Comparison of ENCODE assay signal across 8 mouse cellular contexts in genomic region chr14:54641305-54641969, GRCm38 (mm10). TPM values are rescaled to one million over a fixed set of nuclear protein-coding genes. Genes with fewer than 3 reads are reported as not detected.
A peak's percentile ranks its signal among the peaks of the same experiment; 100 is the strongest.
DNase-seq lines count a peak whose midpoint lies in the region; ATAC-seq and TF ChIP-seq lines count a peak whose summit lies in the region.

Cdh24 (minus strand) TSS chr14:54641364.

- H3K4me3 ChIP-seq in embryonic facial prominence, embryonic 13.5 days: peak within 1 kb of the TSS; percentile 75
- H3K4me3 ChIP-seq in heart, adult 2 months: peak within 1 kb of the TSS; percentile 74
- peak within 1 kb of the TSS; percentile 67 for H3K4me3 ChIP-seq in kidney, adult 2 months (ENCODE audit: insufficient read depth, low read depth, low read length)
- H3K4me3 ChIP-seq in limb, embryonic 11.5 days (ENCODE audit: low read depth, low read length): peak within 1 kb of the TSS; percentile 82
- H3K4me3 ChIP-seq in midbrain, embryonic 13.5 days (replicated peaks): peak within 1 kb of the TSS; percentile 79
- peak within 1 kb of the TSS; percentile 82 for H3K4me3 ChIP-seq in small intestine, adult 2 months (ENCODE audit: low read depth, low read length)

- H3K27ac ChIP-seq in embryonic facial prominence, embryonic 13.5 days: peak within 1 kb of the TSS; percentile 78
- H3K27ac ChIP-seq in heart, adult 2 months: peak within 1 kb of the TSS; percentile 40; the same call in 1 of the 2 replicates
- no peak within 1 kb of the TSS for H3K27ac ChIP-seq in kidney, adult 2 months (ENCODE audit: insufficient read depth, low read depth, low read length)
- peak within 1 kb of the TSS; percentile 73 for H3K27ac ChIP-seq in limb, embryonic 11.5 days (replicated peaks; ENCODE audit: low read depth, low read length)
- H3K27ac ChIP-seq in midbrain, embryonic 13.5 days: peak within 1 kb of the TSS; percentile 91
- H3K27ac ChIP-seq in small intestine, adult 2 months (ENCODE audit: insufficient read depth, low read depth, low read length): no peak within 1 kb of the TSS

- intact Hi-C loops in heart, adult 2 months (cut with DNase I): loop anchor here (5.0 kb wide), 1 partner anchor 114 kb away; no protein-coding TSS in a partner anchor

- H3K4me1 ChIP-seq in embryonic facial prominence, embryonic 13.5 days: peaks cover 16% of the 10 kb centered on the region
- no peaks in the 10 kb centered on the region for H3K4me1 ChIP-seq in heart, adult 2 months (ENCODE audit: control insufficient read depth, insufficient read depth, low read length)
- no peaks in the 10 kb centered on the region for H3K4me1 ChIP-seq in kidney, adult 2 months (ENCODE audit: control insufficient read depth, insufficient read depth, low read length)
- peaks cover 14% of the 10 kb centered on the region for H3K4me1 ChIP-seq in limb, embryonic 11.5 days (ENCODE audit: control insufficient read depth, insufficient read depth, low read length)
- H3K4me1 ChIP-seq in midbrain, embryonic 13.5 days (replicated peaks): peaks cover 34% of the 10 kb centered on the region
- no peaks in the 10 kb centered on the region; the same call in 1 of the 2 replicates for H3K4me1 ChIP-seq in small intestine, adult 2 months (ENCODE audit: control insufficient read depth, insufficient read depth, insufficient read length, low read length)

- peak within 1 kb of the TSS; percentile 90 for H3K9ac ChIP-seq in embryonic facial prominence, embryonic 13.5 days
- H3K9ac ChIP-seq in heart, adult 2 months (ENCODE audit: low read depth, low read length): peak within 1 kb of the TSS; percentile 79
- peak within 1 kb of the TSS; percentile 94 for H3K9ac ChIP-seq in limb, embryonic 11.5 days (ENCODE audit: low read length)
- H3K9ac ChIP-seq in midbrain, embryonic 13.5 days (replicated peaks): peak within 1 kb of the TSS; percentile 99

- H3K36me3 ChIP-seq in embryonic facial prominence, embryonic 13.5 days: peaks cover 72% of the 10 kb centered on the region
- H3K36me3 ChIP-seq in heart, adult 2 months (ENCODE audit: control insufficient read depth, insufficient read depth, low read length): no peaks in the 10 kb centered on the region
- H3K36me3 ChIP-seq in kidney, adult 2 months (ENCODE audit: control insufficient read depth, insufficient read depth, low read length): peaks cover 10% of the 10 kb centered on the region
- H3K36me3 ChIP-seq in limb, embryonic 11.5 days (ENCODE audit: control insufficient read depth, insufficient read depth, low read length): peaks cover 36% of the 10 kb centered on the region
- H3K36me3 ChIP-seq in midbrain, embryonic 13.5 days: peaks cover 69% of the 10 kb centered on the region
- peaks cover 43% of the 10 kb centered on the region for H3K36me3 ChIP-seq in small intestine, adult 2 months (ENCODE audit: control insufficient read depth, insufficient read depth, low read length)

- TF ChIP-seq EP300 in heart, adult 2 months (IDR thresholded peaks at IDR 0.05; ENCODE audit: insufficient read depth, low read depth, low read length): peak; percentile 68; the same call in 1 of the 2 replicates

- TF ChIP-seq POLR2A in heart, adult 2 months (IDR thresholded peaks at IDR 0.05; ENCODE audit: insufficient read depth, low read depth, low read length): 0 out of 2 replicates have a peak, but pooled peaks have one; percentile 15
- TF ChIP-seq POLR2A in kidney, adult 2 months (IDR thresholded peaks at IDR 0.05; ENCODE audit: low read depth, low read length): no peak
- TF ChIP-seq POLR2A in small intestine, adult 2 months (IDR thresholded peaks at IDR 0.05; ENCODE audit: low read depth, low read length): peak; percentile 36; the same call in 1 of the 2 replicates

- H3K4me2 ChIP-seq in embryonic facial prominence, embryonic 13.5 days: peak within 1 kb of the TSS; percentile 73
- H3K4me2 ChIP-seq in limb, embryonic 11.5 days (ENCODE audit: low read depth, severe bottlenecking): peak within 1 kb of the TSS; percentile 89
- H3K4me2 ChIP-seq in midbrain, embryonic 13.5 days (replicated peaks): peak within 1 kb of the TSS; percentile 85

- peak; percentile 84 for DNase-seq in 416B (ENCODE audit: low read depth)
- DNase-seq in adrenal gland, postnatal 4 days (ENCODE audit: low spot score in 2 of 2): peak; percentile 70 to 80
- DNase-seq in heart, adult 2 months: peak; percentile 90 to 91
- peak; percentile 93 for DNase-seq in kidney, adult 2 months
- peak; percentile 97 for DNase-seq in limb, embryonic 11.5 days (ENCODE audit: low spot score)

- TF ChIP-seq CTCF in heart, adult 2 months (IDR thresholded peaks at IDR 0.05): peak; percentile 94
- TF ChIP-seq CTCF in kidney, adult 2 months (conservative IDR thresholded peaks at IDR 0.05; ENCODE audit: insufficient read depth, insufficient read length, low read depth, low read length): peak; percentile 74
- TF ChIP-seq CTCF in small intestine, adult 2 months (IDR thresholded peaks at IDR 0.05; ENCODE audit: extremely low read depth, insufficient read length, insufficient replicate concordance, low read depth, low read length): peak; percentile 81; the same call in 1 of the 2 replicates

- H3K9me3 ChIP-seq in embryonic facial prominence, embryonic 13.5 days: no peaks in the 10 kb centered on the region
- H3K9me3 ChIP-seq in limb, embryonic 11.5 days (ENCODE audit: control insufficient read depth, low read length): no peaks in the 10 kb centered on the region
- no peaks in the 10 kb centered on the region for H3K9me3 ChIP-seq in midbrain, embryonic 13.5 days

- peak; percentile 89 for ATAC-seq in embryonic facial prominence, embryonic 13.5 days (ENCODE audit: insufficient number of reproducible peaks, insufficient read depth, low FRiP score, low TSS enrichment, low read depth)
- ATAC-seq in limb, embryonic 11.5 days (ENCODE audit: insufficient number of reproducible peaks, low FRiP score, low TSS enrichment, low read depth): peak; percentile 88
- peak; percentile 93 for ATAC-seq in midbrain, embryonic 13.5 days

- no peaks in the 10 kb centered on the region for H3K79me2 ChIP-seq in heart, adult 2 months (replicated peaks; ENCODE audit: control insufficient read depth, insufficient read depth, low read length)

- no peaks in the 10 kb centered on the region for H3K27me3 ChIP-seq in embryonic facial prominence, embryonic 13.5 days
- H3K27me3 ChIP-seq in heart, adult 2 months (ENCODE audit: control insufficient read depth, insufficient read depth, low read length): no peaks in the 10 kb centered on the region
- no peaks in the 10 kb centered on the region for H3K27me3 ChIP-seq in kidney, adult 2 months (replicated peaks; ENCODE audit: control insufficient read depth, insufficient read depth, low read length)
- H3K27me3 ChIP-seq in limb, embryonic 11.5 days (ENCODE audit: control insufficient read depth, insufficient read depth, low read length): no peaks in the 10 kb centered on the region
- H3K27me3 ChIP-seq in midbrain, embryonic 13.5 days: no peaks in the 10 kb centered on the region
- H3K27me3 ChIP-seq in small intestine, adult 2 months (ENCODE audit: control insufficient read depth, insufficient read depth, low read length): no peaks in the 10 kb centered on the region

- WGBS in embryonic facial prominence, embryonic 13.5 days: under 1% methylated on average over 51 of the region's 52 CpGs
- WGBS in heart, adult 2 months: under 1% methylated on average over 47 of the region's 52 CpGs
- under 1% methylated on average over 50 of the region's 52 CpGs for WGBS in kidney, adult 2 months
- under 1% methylated on average over 44 of the region's 52 CpGs for WGBS in limb, embryonic 11.5 days
- under 1% methylated on average over 41 of the region's 52 CpGs for WGBS in midbrain, embryonic 13.5 days
- under 1% methylated on average over 52 of the region's 52 CpGs for WGBS in small intestine, adult 2 months

RNA-seq across cellular contexts. Expression of gene Cdh24, which starts in this region (rescaled TPM):
- 1 to 10 TPM; 4.0 to 5.2 TPM for total RNA-seq in adrenal gland, postnatal 4 days (2021)
- polyA plus RNA-seq in embryonic facial prominence, embryonic 13.5 days (2015; fragmentation: Nextera tagmentation; extraction: Ambion mirVana): 6.8 and 7.9 TPM in 2 replicates
- total RNA-seq in heart, adult 2 months (2021): under 1 TPM; 0.18 to 0.31 TPM
- 1.00 and 1.1 TPM in 2 replicates for polyA plus RNA-seq in heart, adult 2 months (2012; rRNA removed)
- 1.2 and 1.5 TPM in 2 replicates for polyA plus RNA-seq in kidney, adult 2 months (2012; rRNA removed)
- polyA plus RNA-seq in limb, embryonic 11.5 days (2014; fragmentation: Nextera tagmentation; extraction: Ambion mirVana): 8.6 and 10.2 TPM in 2 replicates
- 9.5 and 12.3 TPM in 2 replicates for polyA plus RNA-seq in midbrain, embryonic 13.5 days (2015; fragmentation: Nextera tagmentation; extraction: Ambion mirVana)
- 3.1 and 4.6 TPM in 2 replicates for polyA plus RNA-seq in small intestine, adult 2 months (2012; rRNA removed)

Comparison
In these comparisons a context has a peak if more than half of its experiments do, and no peak if none do; other contexts are left out.
1. H3K27ac ChIP-seq: peak in embryonic facial prominence, embryonic 13.5 days (single experiment), heart, adult 2 months (single experiment), limb, embryonic 11.5 days (single experiment) and midbrain, embryonic 13.5 days (single experiment); none in kidney, adult 2 months (single experiment) and small intestine, adult 2 months (single experiment).
2. Peak in every context shown above with its lines, with median percentiles within 50 percentile points of each other: DNase-seq, ATAC-seq, H3K4me2 ChIP-seq, H3K4me3 ChIP-seq, H3K9ac ChIP-seq and CTCF ChIP-seq.